Mouse (Mus musculus) neutrophil, adult 59 days (primary cell): Measurements from ENCODE around the gene 4930568D16Rik. TPM values are rescaled to one million over a fixed set of nuclear protein-coding genes. Genes with fewer than 3 reads are reported as not detected.

Experiments used
- total RNA-seq, 2 experiments: library from RNA; stranded (reverse); gene quantifications; 1 replicate in 1 of 2; 2 replicates in 1 of 2; pipeline ENCODE4 v1.2.4; 2023

The 4930568D16Rik gene
- total RNA-seq: not detected

GRCm38 (mm10) chr2:35367629-35368028 lies at the start of gene 4930568D16Rik:
TSS of gene 4930568D16Rik (minus strand) at chr2:35367729.

GRCm38 (mm10) chr2:35397096-35397495 lies 29.6 kb upstream of the 4930568D16Rik start, which contains the start of gene 4930402F06Rik:
TSS of gene 4930402F06Rik (minus strand) at chr2:35397175.

GRCm38 (mm10) chr2:35336388-35337280 lies 30.9 kb downstream of the 4930568D16Rik start, which contains the start of gene Stom:
TSS of gene Stom (minus strand) at chr2:35336976.

Other genes starting within 250 kb of the 4930568D16Rik start
- 100 to 1,000 TPM; 146 to 164 TPM for gene Rab14, start 166.6 kb downstream of the 4930568D16Rik start, total RNA-seq
- 100 to 1,000 TPM; 197 to 230 TPM for gene Gsn, start 111.3 kb downstream of the 4930568D16Rik start, total RNA-seq
- 100 to 1,000 TPM in 1 of 2 experiments, 10 to 100 TPM in 1; 88.2 to 101 TPM for gene Stom, start 30.8 kb downstream of the 4930568D16Rik start, total RNA-seq
- gene 4930402F06Rik, start 29.4 kb upstream of the 4930568D16Rik start, total RNA-seq: not detected
- gene Ggta1, start 95.5 kb upstream of the 4930568D16Rik start, total RNA-seq: 10 to 100 TPM; 35.2 to 38.4 TPM
- gene Dab2ip, start 190.5 kb upstream of the 4930568D16Rik start, total RNA-seq: 10 to 100 TPM; 42.2 to 47.7 TPM